8 mouse cellular contexts compared by ENCODE assay signal in the genomic region with DNA sequence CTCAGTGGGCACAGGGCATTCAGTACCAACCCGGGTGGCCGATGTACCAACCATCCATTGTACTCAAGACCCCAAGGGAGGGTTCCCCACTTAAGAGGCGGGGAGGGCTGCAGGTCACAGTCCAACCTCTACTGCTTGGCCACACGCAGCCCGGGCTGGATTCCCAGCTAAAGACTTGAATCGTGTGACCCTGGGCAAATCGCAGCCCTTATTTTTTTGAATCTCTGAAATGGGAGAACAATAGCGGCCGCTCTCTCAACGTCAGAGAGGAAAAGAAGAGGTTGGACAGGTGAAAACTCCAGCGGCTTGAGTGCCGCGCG. TPM values are rescaled to one million over a fixed set of nuclear protein-coding genes. Genes with fewer than 3 reads are reported as not detected.
DNase-seq lines count a peak whose midpoint lies in the region; ATAC-seq and TF ChIP-seq lines count a peak whose summit lies in the region.

No protein-coding gene starts in this region.

- ATAC-seq in heart, embryonic 12.5 days (ENCODE audit: insufficient number of reproducible peaks, low FRiP score), result no peak
- ATAC-seq in G1E (ENCODE audit: extremely low read depth, insufficient number of reproducible peaks, low FRiP score, poor library complexity, severe bottlenecking), result no peak
- ATAC-seq in heart, postnatal 0 days (ENCODE audit: insufficient read depth, low read depth), result no peak

- no peaks in the 10 kb centered on the region for H3K27me3 ChIP-seq in heart, embryonic 12.5 days (replicated peaks)
- no peaks in the 10 kb centered on the region for H3K27me3 ChIP-seq in G1E (ENCODE audit: insufficient read depth, low read length)
- no peaks in the 10 kb centered on the region for H3K27me3 ChIP-seq in heart, postnatal 0 days (ENCODE audit: control insufficient read depth, insufficient read depth, low read length)
- H3K27me3 ChIP-seq in midbrain, embryonic 10.5 days (ENCODE audit: low read depth, poor library complexity, severe bottlenecking), result peaks cover 22% of the 10 kb centered on the region; the same call in 1 of the 2 replicates

- whole genome bisulfite sequencing in heart, embryonic 12.5 days, result 2% methylated on average over 14 of the region's 14 CpGs
- 2% methylated on average over 14 of the region's 14 CpGs for WGBS in heart, postnatal 0 days
- under 1% methylated on average over 14 of the region's 14 CpGs for WGBS in midbrain, embryonic 10.5 days

- peak overlapping the region; percentile 93 for H3K27ac ChIP-seq in heart, embryonic 12.5 days (ENCODE audit: poor library complexity, severe bottlenecking)
- peak overlapping the region; percentile 95 for H3K27ac ChIP-seq in heart, postnatal 0 days (ENCODE audit: low read depth)
- peak overlapping the region; percentile 99 for H3K27ac ChIP-seq in midbrain, embryonic 10.5 days (replicated peaks)

- no peak for TF ChIP-seq EP300 in heart, postnatal 0 days (IDR thresholded peaks at IDR 0.05; ENCODE audit: low read depth)

- intact Hi-C loops in heart, postnatal 25 days (cut with DNase I), result no loop called here
- intact Hi-C loops in left cerebral cortex, postnatal 4 days (cut with DNase I), result no loop called here

- DNase-seq in heart, postnatal 25 days (ENCODE audit: low spot score), result no peak
- no peak for DNase-seq in G1E (ENCODE audit: low spot score)
- DNase-seq in heart, postnatal 0 days (ENCODE audit: low spot score), result no peak
- peak; percentile 48 for DNase-seq in midbrain, embryonic 10.5 days (ENCODE audit: low spot score)
- DNase-seq in adrenal gland, adult 18-20 months (ENCODE audit: low spot score in 2 of 2), result no peak
- DNase-seq in left cerebral cortex, postnatal 4 days, result no peak
- DNase-seq in cerebellum, adult 8-10 months, result no peak

- peak overlapping the region; percentile 81 for H3K4me2 ChIP-seq in heart, embryonic 12.5 days
- H3K4me2 ChIP-seq in heart, postnatal 0 days (ENCODE audit: low read depth, low read length), result peak overlapping the region; percentile 95

- no peaks in the 10 kb centered on the region for H3K9me3 ChIP-seq in heart, embryonic 12.5 days (replicated peaks)
- no peaks in the 10 kb centered on the region for H3K9me3 ChIP-seq in G1E (replicated peaks)
- no peaks in the 10 kb centered on the region for H3K9me3 ChIP-seq in heart, postnatal 0 days (replicated peaks; ENCODE audit: control insufficient read depth, low read length)
- H3K9me3 ChIP-seq in midbrain, embryonic 10.5 days (replicated peaks), result no peaks in the 10 kb centered on the region

- H3K4me1 ChIP-seq in heart, embryonic 12.5 days (replicated peaks), result peaks cover 37% of the 10 kb centered on the region
- peaks cover 93% of the 10 kb centered on the region for H3K4me1 ChIP-seq in G1E (ENCODE audit: insufficient read depth, low read depth, low read length)
- H3K4me1 ChIP-seq in heart, postnatal 0 days (ENCODE audit: control insufficient read depth, insufficient read depth), result peaks cover 31% of the 10 kb centered on the region
- peaks cover 52% of the 10 kb centered on the region for H3K4me1 ChIP-seq in midbrain, embryonic 10.5 days

- no peak for TF ChIP-seq CTCF in G1E (IDR thresholded peaks at IDR 0.05; ENCODE audit: low read depth, low read length)
- no peak for TF ChIP-seq CTCF in heart, postnatal 0 days (IDR thresholded peaks at IDR 0.05; ENCODE audit: low read depth)

- H3K36me3 ChIP-seq in heart, embryonic 12.5 days, result peaks cover 32% of the 10 kb centered on the region
- H3K36me3 ChIP-seq in G1E (replicated peaks), result peaks cover 60% of the 10 kb centered on the region
- H3K36me3 ChIP-seq in heart, postnatal 0 days (replicated peaks; ENCODE audit: control insufficient read depth, insufficient read depth, low read length), result peaks cover 18% of the 10 kb centered on the region
- peaks cover 41% of the 10 kb centered on the region for H3K36me3 ChIP-seq in midbrain, embryonic 10.5 days

- H3K4me3 ChIP-seq in heart, embryonic 12.5 days, result peak overlapping the region; percentile 71
- peak overlapping the region; percentile 86 for H3K4me3 ChIP-seq in G1E (ENCODE audit: low read depth, low read length)
- peak overlapping the region; percentile 91 for H3K4me3 ChIP-seq in heart, postnatal 0 days (ENCODE audit: low read depth, low read length)
- peak overlapping the region; percentile 99 for H3K4me3 ChIP-seq in midbrain, embryonic 10.5 days

- H3K9ac ChIP-seq in heart, embryonic 12.5 days, result peak overlapping the region; percentile 91
- peak overlapping the region; percentile 91 for H3K9ac ChIP-seq in heart, postnatal 0 days (replicated peaks; ENCODE audit: low read depth, low read length)

RNA-seq across cellular contexts. Expression of a gene that starts 0.8 kb away (rescaled TPM):
- 51.8 and 52.5 TPM in 2 replicates for polyA plus RNA-seq in heart, embryonic 12.5 days (2016; fragmentation: Nextera tagmentation; extraction: Ambion mirVana)
- 1 to 10 TPM; 4.6 to 6.7 TPM for total RNA-seq in heart, postnatal 25 days (2021)
- total RNA-seq in G1E (2014; fragmentation: Nextera tagmentation) (26.2 and 42.8 TPM in 2 replicates), G1E (2017) (7.0 and 9.2 TPM in 2 replicates)
- polyA plus RNA-seq in G1E (2012), result 53.0 and 74.4 TPM in 2 replicates
- 25.1 and 42.6 TPM in 2 replicates for total RNA-seq in heart, postnatal 0 days (2014; rRNA removed; ENCODE audit: low replicate concordance)
- polyA plus RNA-seq in heart, postnatal 0 days (2015; fragmentation: Nextera tagmentation; extraction: Ambion mirVana), result 21.2 and 22.9 TPM in 2 replicates
- polyA plus RNA-seq in midbrain, embryonic 10.5 days (2016; fragmentation: Nextera tagmentation; extraction: Ambion mirVana), result 96.3 and 109 TPM in 2 replicates
- 10 to 100 TPM; 29.9 to 34.1 TPM for total RNA-seq in adrenal gland, adult 18-20 months (2021)
- 10 to 100 TPM; 74.4 to 79.6 TPM for total RNA-seq in left cerebral cortex, postnatal 4 days (2021)

RNA-seq across cellular contexts. Expression of a gene that starts 11.9 kb away (rescaled TPM):
- 12.1 and 16.5 TPM in 2 replicates for polyA plus RNA-seq in heart, embryonic 12.5 days (2016; fragmentation: Nextera tagmentation; extraction: Ambion mirVana)
- total RNA-seq in heart, postnatal 25 days (2021), result 1 to 10 TPM; 2.5 to 2.6 TPM
- total RNA-seq in G1E (2014; fragmentation: Nextera tagmentation), result 7.8 and 14.8 TPM in 2 replicates
- total RNA-seq in G1E (2017), result 7.8 and 9.9 TPM in 2 replicates
- 7.3 and 8.5 TPM in 2 replicates for polyA plus RNA-seq in G1E (2012)
- total RNA-seq in heart, postnatal 0 days (2014; rRNA removed; ENCODE audit: low replicate concordance), result 24.6 and 27.2 TPM in 2 replicates
- 8.1 and 9.1 TPM in 2 replicates for polyA plus RNA-seq in heart, postnatal 0 days (2015; fragmentation: Nextera tagmentation; extraction: Ambion mirVana)
- 10.7 and 11.1 TPM in 2 replicates for polyA plus RNA-seq in midbrain, embryonic 10.5 days (2016; fragmentation: Nextera tagmentation; extraction: Ambion mirVana)
- total RNA-seq in adrenal gland, adult 18-20 months (2021), result 10 to 100 TPM in 1 of 2 experiments, 1 to 10 TPM in 1; 9.8 to 12.8 TPM
- total RNA-seq in left cerebral cortex, postnatal 4 days (2021), result 1 to 10 TPM; 6.0 to 6.5 TPM

RNA-seq across cellular contexts. Expression of a gene that starts 11.9 kb away (rescaled TPM):
- 11.7 and 14.2 TPM in 2 replicates for polyA plus RNA-seq in heart, embryonic 12.5 days (2016; fragmentation: Nextera tagmentation; extraction: Ambion mirVana)
- 1 to 10 TPM; 5.5 to 7.2 TPM for total RNA-seq in heart, postnatal 25 days (2021)
- total RNA-seq in G1E (2014; fragmentation: Nextera tagmentation) (14.7 and 15.5 TPM in 2 replicates), G1E (2017) (6.7 TPM in 2 replicates)
- polyA plus RNA-seq in G1E (2012), result 47.8 and 59.3 TPM in 2 replicates
- total RNA-seq in heart, postnatal 0 days (2014; rRNA removed; ENCODE audit: low replicate concordance), result 19.9 and 24.1 TPM in 2 replicates
- 15.1 and 16.8 TPM in 2 replicates for polyA plus RNA-seq in heart, postnatal 0 days (2015; fragmentation: Nextera tagmentation; extraction: Ambion mirVana)
- 8.8 and 11.1 TPM in 2 replicates for polyA plus RNA-seq in midbrain, embryonic 10.5 days (2016; fragmentation: Nextera tagmentation; extraction: Ambion mirVana)
- 10 to 100 TPM; 54.7 to 76.5 TPM for total RNA-seq in adrenal gland, adult 18-20 months (2021)
- 10 to 100 TPM; 15.4 to 17.3 TPM for total RNA-seq in left cerebral cortex, postnatal 4 days (2021)

RNA-seq across cellular contexts. Expression of a gene that starts 18.8 kb away (rescaled TPM):
- 847 and 859 TPM in 2 replicates for polyA plus RNA-seq in heart, embryonic 12.5 days (2016; fragmentation: Nextera tagmentation; extraction: Ambion mirVana)
- total RNA-seq in heart, postnatal 25 days (2021), result 100 to 1,000 TPM; 776 to 853 TPM
- total RNA-seq in G1E (2014; fragmentation: Nextera tagmentation) (1,467 and 1,695 TPM in 2 replicates), G1E (2017) (2,502 and 2,557 TPM in 2 replicates)
- polyA plus RNA-seq in G1E (2012), result 844 and 2,130 TPM in 2 replicates
- 473 and 508 TPM in 2 replicates for total RNA-seq in heart, postnatal 0 days (2014; rRNA removed; ENCODE audit: low replicate concordance)
- polyA plus RNA-seq in heart, postnatal 0 days (2015; fragmentation: Nextera tagmentation; extraction: Ambion mirVana), result 719 and 776 TPM in 2 replicates
- polyA plus RNA-seq in midbrain, embryonic 10.5 days (2016; fragmentation: Nextera tagmentation; extraction: Ambion mirVana), result 953 and 1,066 TPM in 2 replicates
- 1,000 to 10,000 TPM; 1,582 to 1,912 TPM for total RNA-seq in adrenal gland, adult 18-20 months (2021)
- 1,000 to 10,000 TPM; 1,093 to 1,122 TPM for total RNA-seq in left cerebral cortex, postnatal 4 days (2021)

RNA-seq across cellular contexts. Expression of a gene that starts 23.7 kb away (rescaled TPM):
- polyA plus RNA-seq in heart, embryonic 12.5 days (2016; fragmentation: Nextera tagmentation; extraction: Ambion mirVana), result 53.3 and 54.6 TPM in 2 replicates
- total RNA-seq in heart, postnatal 25 days (2021), result 10 to 100 TPM; 11.2 to 12.2 TPM
- total RNA-seq in G1E (2014; fragmentation: Nextera tagmentation) (0.60 TPM in 1 of 2 replicates, not detected in the other), G1E (2017) (not detected in 2 replicates)
- 0.52 and 0.95 TPM in 2 replicates for polyA plus RNA-seq in G1E (2012)
- total RNA-seq in heart, postnatal 0 days (2014; rRNA removed; ENCODE audit: low replicate concordance), result 55.1 and 57.5 TPM in 2 replicates
- 37.1 and 39.7 TPM in 2 replicates for polyA plus RNA-seq in heart, postnatal 0 days (2015; fragmentation: Nextera tagmentation; extraction: Ambion mirVana)
- 75.0 and 83.8 TPM in 2 replicates for polyA plus RNA-seq in midbrain, embryonic 10.5 days (2016; fragmentation: Nextera tagmentation; extraction: Ambion mirVana)
- 10 to 100 TPM; 69.9 to 71.9 TPM for total RNA-seq in adrenal gland, adult 18-20 months (2021)
- total RNA-seq in left cerebral cortex, postnatal 4 days (2021), result 10 to 100 TPM; 53.4 to 55.9 TPM
